Mouse (Mus musculus) intestine, postnatal 0 days (tissue): ENCODE measurements around the gene Drc7. TPM values are rescaled to one million over a fixed set of nuclear protein-coding genes. Genes with fewer than 3 reads are reported as not detected.
"Not testable (repeated sequence)": the region's sequence is repeated elsewhere in the genome, so short reads cannot be mapped to it uniquely, and the experiment has no call there.

ENCODE experiments used
- ATAC-seq: fragments of 200-750 bp; cut with Nextera tagmentation; 2 replicates; pipeline ENCODE4 v1.8.0; 2017; ENCODE audit warnings: mild to moderate bottlenecking, moderate TSS enrichment, moderate library complexity
- H3K27ac ChIP-seq: fragments of 300-500 bp; sonication (generic); 2 replicates; pipeline ENCODE4 v1.5.1; 2014; ENCODE audit warnings: mild to moderate bottlenecking, low read depth, low read length, moderate library complexity
- H3K27me3 ChIP-seq: fragments of 300-500 bp; sonication (generic); replicated peaks from 2 replicates; pipeline ENCODE4 v1.6.1; 2014; ENCODE audit warnings: low read length, mixed read lengths; ENCODE audit not compliant: control insufficient read depth, insufficient read depth
- H3K36me3 ChIP-seq: fragments of 300-500 bp; sonication (generic); 2 replicates; pipeline ENCODE4 v1.6.1; 2014; ENCODE audit warnings: mild to moderate bottlenecking, moderate library complexity; ENCODE audit not compliant: control insufficient read depth, insufficient read depth
- H3K4me1 ChIP-seq: fragments of 300-500 bp; sonication (generic); replicated peaks from 2 replicates; pipeline ENCODE4 v1.6.1; 2014; ENCODE audit warnings: antibody characterized with exemption, low read length, mixed read lengths; ENCODE audit not compliant: control insufficient read depth, insufficient read depth
- H3K4me2 ChIP-seq: fragments of 300-500 bp; sonication (generic); replicated peaks from 2 replicates; pipeline ENCODE4 v1.6.1; 2014; ENCODE audit warnings: low read depth, mild to moderate bottlenecking, moderate library complexity
- H3K4me3 ChIP-seq: fragments of 300-500 bp; sonication (generic); 2 replicates; pipeline ENCODE4 v1.5.1; 2014; ENCODE audit warnings: low read depth, low read length
- H3K9ac ChIP-seq: fragments of 300-500 bp; sonication (generic); 2 replicates; pipeline ENCODE4 v1.6.1; 2014; ENCODE audit warnings: mild to moderate bottlenecking, low read depth, low read length
- H3K9me3 ChIP-seq: fragments of 300-500 bp; sonication (generic); 2 replicates; pipeline ENCODE4 v1.6.1; 2016; ENCODE audit warnings: mixed run types; ENCODE audit not compliant: control insufficient read depth
- CTCF ChIP-seq: sonication (generic); IDR thresholded peaks from 2 replicates; pipeline ENCODE4 v1.5.1; 2016; ENCODE audit warnings: low read depth, mild to moderate bottlenecking, control low read depth, antibody characterized with exemption, moderate library complexity
- WGBS: fragments of 180-500 bp; shearing (Covaris S2); extraction: QIAGEN DNeasy Blood & Tissue Kit; methylation state at CpG from one replicate; pipeline ENCODE4 v1.1.7; 2014; 5-methylcytosine and 5-hydroxymethylcytosine counted together
- polyA plus RNA-seq: library from polyadenylated mRNA; unstranded; fragments of >200 nt; fragmentation: Nextera tagmentation; extraction: Ambion mirVana; gene quantifications from 2 replicates; pipeline ENCODE4 v1.2.1, GENCODE M21; 2015

Drc7 gene
- polyA plus RNA-seq, 1 experiment from 2014 or later: not detected

DNA sequence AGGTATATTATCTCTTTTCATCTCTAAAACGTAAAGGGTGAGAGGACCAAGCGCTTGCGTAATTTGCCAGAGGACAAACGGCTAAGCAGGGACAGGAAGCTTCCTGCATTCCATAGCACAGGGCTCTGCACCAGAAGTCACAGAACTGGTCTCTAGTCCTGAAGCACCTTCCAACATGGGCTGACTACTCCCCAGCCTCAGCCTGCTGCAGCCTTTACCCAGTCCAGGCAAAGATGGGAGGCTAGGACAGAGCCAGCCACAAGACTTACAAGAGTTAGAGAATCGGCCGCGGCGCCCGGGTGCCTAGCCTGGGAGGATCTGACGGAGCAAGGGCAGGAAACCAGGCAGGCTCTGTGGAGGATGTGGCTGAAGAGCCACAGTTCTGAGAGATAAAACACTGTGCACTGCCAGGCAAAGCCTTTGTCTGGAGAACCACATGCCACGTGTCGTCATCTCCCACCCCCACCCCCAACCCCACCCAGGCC is 34.6 kb upstream of the Drc7 start:
- no peaks in the 10 kb centered on the region for H3K36me3 ChIP-seq
- WGBS: 54% methylated on average over 12 of the region's 12 CpGs
- H3K9me3 ChIP-seq: no peaks in the 10 kb centered on the region
- H3K9ac ChIP-seq: no peak overlapping the region
- H3K4me3 ChIP-seq: no peak overlapping the region
- TF ChIP-seq CTCF: no peak
- H3K27me3 ChIP-seq: no peaks in the 10 kb centered on the region
- no peak overlapping the region for H3K4me2 ChIP-seq
- H3K27ac ChIP-seq: no peak overlapping the region; the same call in 1 of the 2 replicates
- no peaks in the 10 kb centered on the region for H3K4me1 ChIP-seq
- ATAC-seq: no peak; the same call in 1 of the 2 replicates

DNA sequence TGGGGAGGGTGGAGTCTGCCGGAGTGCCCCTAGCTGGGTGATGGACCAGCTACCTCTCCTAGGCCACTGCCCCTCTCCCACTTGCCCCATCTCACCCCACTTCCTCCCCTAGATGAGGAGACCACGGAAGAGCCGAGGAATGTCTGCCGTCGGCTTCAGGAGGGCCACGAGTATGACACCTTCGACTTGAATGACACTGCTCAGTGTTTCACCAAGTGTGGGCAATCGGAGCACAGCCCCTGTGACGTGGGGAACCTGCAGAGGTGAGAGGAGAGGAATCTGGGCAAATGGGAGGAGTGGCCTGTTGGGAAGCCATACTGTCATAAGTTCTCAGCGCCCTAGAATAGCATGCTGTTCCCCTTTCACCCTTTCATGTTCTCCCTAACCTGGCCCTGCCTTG is 34.1 kb upstream of the Drc7 start:
- Histone ChIP-seq H3K27me3 (no peaks in the 10 kb centered on the region), H3K4me2 (no peak overlapping the region), H3K9me3 (no peaks in the 10 kb centered on the region), H3K4me3 (no peak overlapping the region), H3K4me1 (no peaks in the 10 kb centered on the region), H3K27ac (no peak overlapping the region; the same call in 1 of the 2 replicates), H3K9ac (no peak overlapping the region), H3K36me3 (no peaks in the 10 kb centered on the region)
- no peak for ATAC-seq
- no peak for TF ChIP-seq CTCF
- 66% methylated on average over 10 of the region's 10 CpGs for whole genome bisulfite sequencing

DNA sequence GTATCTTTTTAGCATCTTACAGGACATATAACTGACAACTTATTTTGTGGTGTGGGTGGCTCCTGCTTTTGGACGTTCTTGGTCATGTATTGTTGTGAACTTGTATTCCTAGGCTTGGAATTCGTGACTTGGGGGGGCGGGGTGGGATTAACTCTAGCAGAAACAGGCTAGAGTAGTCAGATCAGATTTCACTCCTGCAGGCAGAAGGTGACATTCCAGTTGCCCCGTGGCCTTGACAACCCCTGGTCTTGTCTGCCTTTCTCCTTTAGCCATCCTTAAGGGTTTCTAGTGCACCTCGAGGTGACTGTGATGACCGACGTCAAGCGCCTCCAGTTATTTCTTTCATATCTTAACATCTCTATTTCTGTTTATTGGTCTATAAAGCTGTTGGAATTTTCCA is 31.7 kb upstream of the Drc7 start:
- ATAC-seq: no peak
- H3K9me3 ChIP-seq: no peaks in the 10 kb centered on the region
- H3K4me2 ChIP-seq: no peak overlapping the region
- no peak overlapping the region for H3K27ac ChIP-seq
- H3K4me1 ChIP-seq: no peaks in the 10 kb centered on the region
- 18% methylated on average over 8 of the region's 8 CpGs for WGBS
- H3K4me3 ChIP-seq: no peak overlapping the region
- no peak overlapping the region for H3K9ac ChIP-seq
- H3K36me3 ChIP-seq: no peaks in the 10 kb centered on the region
- H3K27me3 ChIP-seq: no peaks in the 10 kb centered on the region
- no peak for TF ChIP-seq CTCF

DNA sequence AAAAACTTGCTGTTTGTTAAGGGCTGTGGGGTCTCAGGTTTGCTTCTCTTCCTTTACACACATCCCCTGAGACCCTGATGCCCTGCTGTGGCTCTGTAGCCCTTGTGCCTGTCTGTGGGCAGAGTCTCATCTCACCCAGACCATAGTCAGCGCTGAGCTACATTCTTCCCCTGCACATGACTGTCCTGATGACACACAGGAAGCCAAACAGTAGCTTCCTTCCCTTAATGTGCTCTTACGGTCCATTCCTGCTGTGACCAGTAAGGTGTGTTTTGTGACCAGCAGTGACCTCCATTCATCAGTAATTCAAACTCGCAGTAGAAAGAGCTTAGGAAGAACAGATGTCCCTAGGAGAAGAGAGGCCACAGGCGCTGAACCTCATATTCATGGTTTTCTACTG is 30.5 kb upstream of the Drc7 start:
- H3K27ac ChIP-seq: no peak overlapping the region
- 70% methylated on average over 4 of the region's 4 CpGs for WGBS
- H3K9me3 ChIP-seq: no peaks in the 10 kb centered on the region
- no peak for TF ChIP-seq CTCF
- H3K4me1 ChIP-seq: no peaks in the 10 kb centered on the region
- no peak for ATAC-seq
- H3K27me3 ChIP-seq: no peaks in the 10 kb centered on the region
- no peak overlapping the region for H3K4me3 ChIP-seq
- no peaks in the 10 kb centered on the region for H3K36me3 ChIP-seq
- H3K4me2 ChIP-seq: no peak overlapping the region
- no peak overlapping the region for H3K9ac ChIP-seq

DNA sequence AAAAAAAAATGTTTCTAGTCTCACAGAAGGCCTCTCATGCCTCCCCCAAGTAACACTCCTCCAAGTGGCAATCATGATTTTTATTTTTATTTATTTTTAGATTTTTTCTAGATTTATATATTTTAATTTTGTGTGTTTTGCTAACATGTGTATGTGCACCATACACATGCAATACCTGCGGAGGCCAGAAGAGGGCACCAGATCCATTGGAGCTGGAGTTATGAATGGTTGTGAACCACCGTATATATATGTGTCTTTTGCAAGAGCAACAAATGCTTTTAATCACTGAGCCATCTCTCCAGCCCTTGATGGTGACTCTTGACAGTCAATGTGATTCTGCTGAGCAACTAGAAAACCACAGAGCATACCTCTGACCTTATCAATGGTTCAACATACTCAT is 29.5 kb upstream of the Drc7 start:
- no peak overlapping the region for H3K9ac ChIP-seq
- 62% methylated on average over 2 of the region's 2 CpGs for WGBS
- no peak for ATAC-seq
- TF ChIP-seq CTCF: peak; percentile 61
- no peaks in the 10 kb centered on the region for H3K4me1 ChIP-seq
- H3K9me3 ChIP-seq: no peaks in the 10 kb centered on the region
- no peak overlapping the region for H3K4me3 ChIP-seq
- H3K27me3 ChIP-seq: no peaks in the 10 kb centered on the region
- H3K36me3 ChIP-seq: no peaks in the 10 kb centered on the region
- H3K4me2 ChIP-seq: no peak overlapping the region
- H3K27ac ChIP-seq: no peak overlapping the region

DNA sequence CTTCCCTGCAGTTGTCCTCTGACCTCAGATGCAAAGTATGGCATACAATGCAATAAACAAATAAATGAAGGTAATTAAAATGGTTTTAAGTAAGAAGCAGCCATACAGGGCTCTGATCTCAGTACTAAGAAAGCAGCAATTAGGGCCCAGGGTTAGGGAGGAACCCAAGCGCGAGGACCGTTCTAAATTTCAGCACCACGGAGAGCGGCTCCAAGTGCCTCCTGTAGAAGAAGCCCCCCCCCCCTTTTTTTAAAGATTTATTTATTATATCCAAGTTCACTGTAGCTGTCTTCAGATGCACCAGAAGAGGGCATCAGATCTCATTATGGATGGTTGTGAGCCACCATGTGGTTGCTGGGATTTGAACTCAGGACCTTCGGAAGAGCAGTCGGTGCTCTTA is 26.5 kb upstream of the Drc7 start:
- not testable (repeated sequence) for ATAC-seq, H3K4me1 ChIP-seq, H3K36me3 ChIP-seq, H3K4me3 ChIP-seq, H3K4me2 ChIP-seq, H3K27ac ChIP-seq, H3K9me3 ChIP-seq, H3K27me3 ChIP-seq, H3K9ac ChIP-seq
- WGBS: 61% methylated on average over 7 of the region's 7 CpGs
